Mouse (Mus musculus) embryonic facial prominence, embryonic 11.5 days (tissue): ENCODE data around the gene Rtkn2. TPM values are rescaled to one million over a fixed set of nuclear protein-coding genes. Genes with fewer than 3 reads are reported as not detected.

ENCODE experiments used
- ATAC-seq: fragments of 200-750 bp; cut with Nextera tagmentation; replicated peaks from 2 replicates; pipeline ENCODE4 v1.8.0; 2017; ENCODE audit warnings: low read depth; ENCODE audit not compliant: insufficient number of reproducible peaks, low FRiP score, low TSS enrichment
- DNase-seq: peaks from one replicate; pipeline ENCODE4 v3.0.0-alpha.2; 2015; ENCODE audit warnings: low spot score
- H3K27ac ChIP-seq: fragments of 300-500 bp; sonication (generic); replicated peaks from 2 replicates; pipeline ENCODE4 v1.5.1; 2014; ENCODE audit warnings: mild to moderate bottlenecking, low read depth, low read length, control low read depth
- H3K27me3 ChIP-seq: fragments of 300-500 bp; sonication (generic); 2 replicates; pipeline ENCODE4 v1.6.1; 2014; ENCODE audit warnings: mild to moderate bottlenecking, low read length, moderate library complexity, mixed read lengths; ENCODE audit not compliant: control insufficient read depth, insufficient read depth
- H3K36me3 ChIP-seq: fragments of 300-500 bp; sonication (generic); replicated peaks from 2 replicates; pipeline ENCODE4 v1.6.1; 2014; ENCODE audit warnings: low read depth, mild to moderate bottlenecking, low read length, moderate library complexity, mixed read lengths; ENCODE audit not compliant: control insufficient read depth, insufficient read depth
- H3K4me1 ChIP-seq: fragments of 300-500 bp; sonication (generic); 2 replicates; pipeline ENCODE4 v1.6.1; 2014; ENCODE audit warnings: low read length, mixed read lengths; ENCODE audit not compliant: control insufficient read depth, insufficient read depth
- H3K4me2 ChIP-seq: fragments of 300-500 bp; sonication (generic); 2 replicates; pipeline ENCODE4 v1.6.1; 2014; ENCODE audit warnings: low read depth, mild to moderate bottlenecking, control low read depth, low read length, moderate library complexity
- H3K4me3 ChIP-seq: fragments of 300-500 bp; sonication (generic); 2 replicates; pipeline ENCODE4 v1.5.1; 2014; ENCODE audit warnings: low read depth, low read length, control low read depth
- H3K9ac ChIP-seq: fragments of 300-500 bp; sonication (generic); replicated peaks from 2 replicates; pipeline ENCODE4 v1.6.1; 2014; ENCODE audit warnings: mild to moderate bottlenecking, control low read depth, low read length
- H3K9me3 ChIP-seq: fragments of 300-500 bp; sonication (generic); replicated peaks from 2 replicates; pipeline ENCODE4 v1.6.1; 2016; ENCODE audit warnings: mild to moderate bottlenecking, low read length, inconsistent platforms, mixed read lengths; ENCODE audit not compliant: control insufficient read depth
- WGBS: fragments of 180-500 bp; shearing (Covaris S2); extraction: QIAGEN DNeasy Blood & Tissue Kit; methylation state at CpG from one replicate; pipeline ENCODE4 v1.1.7; 2014; 5-methylcytosine and 5-hydroxymethylcytosine counted together
- polyA plus RNA-seq: library from polyadenylated mRNA; unstranded; fragments of >200 nt; fragmentation: Nextera tagmentation; extraction: Ambion mirVana; gene quantifications from 2 replicates; pipeline ENCODE4 v1.2.1, GENCODE M21; 2014

Gene Rtkn2
- polyA plus RNA-seq, 1 experiment from 2014 or later = 14.2 TPM

GRCm38 (mm10) chr10:68063806-68064545 lies 84.6 kb downstream of the Rtkn2 start:
- no peaks in the 10 kb centered on the region for H3K36me3 ChIP-seq
- ATAC-seq (no peak), DNase-seq (no peak)
- H3K9me3 ChIP-seq = no peaks in the 10 kb centered on the region
- H3K4me1 ChIP-seq = no peaks in the 10 kb centered on the region
- H3K4me3 ChIP-seq = no peak overlapping the region
- 59% methylated on average over 8 of the region's 8 CpGs for WGBS
- no peak overlapping the region for H3K27ac ChIP-seq
- H3K9ac ChIP-seq = no peak overlapping the region
- H3K27me3 ChIP-seq = no peaks in the 10 kb centered on the region
- no peak overlapping the region for H3K4me2 ChIP-seq

GRCm38 (mm10) chr10:68064571-68064970 lies 85.2 kb downstream of the Rtkn2 start:
- Histone ChIP-seq H3K9me3 (no peaks in the 10 kb centered on the region), H3K9ac (no peak overlapping the region), H3K4me3 (no peak overlapping the region), H3K36me3 (no peaks in the 10 kb centered on the region), H3K4me1 (no peaks in the 10 kb centered on the region), H3K27ac (no peak overlapping the region), H3K27me3 (no peaks in the 10 kb centered on the region), H3K4me2 (no peak overlapping the region)
- 86% methylated on average over 10 of the region's 10 CpGs for WGBS
- no peak for ATAC-seq
- DNase-seq = no peak

DNA sequence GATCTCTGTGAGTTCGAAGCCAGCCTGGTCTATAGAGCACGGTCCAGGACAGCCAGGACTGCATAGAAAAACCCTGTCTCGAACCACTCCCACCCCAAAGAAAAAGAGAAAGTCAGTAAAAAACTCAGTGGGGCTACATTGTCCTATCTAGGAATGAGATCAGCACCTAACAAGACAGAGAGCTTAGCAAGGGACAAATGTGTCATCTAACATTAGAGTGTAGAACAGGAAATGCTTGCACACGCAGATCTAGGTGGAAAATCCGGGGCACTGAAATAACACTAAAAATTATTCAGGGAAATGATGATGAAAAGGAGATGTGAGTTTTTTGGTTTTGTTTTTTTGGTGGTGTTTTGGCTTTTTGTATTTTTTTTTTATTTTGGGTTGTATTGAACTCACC lies 86.8 kb downstream of the Rtkn2 start:
- H3K27me3 ChIP-seq = no peaks in the 10 kb centered on the region
- no peak for DNase-seq
- H3K9ac ChIP-seq = no peak overlapping the region
- no peak for ATAC-seq
- H3K4me1 ChIP-seq = no peaks in the 10 kb centered on the region
- no peak overlapping the region for H3K4me3 ChIP-seq
- H3K4me2 ChIP-seq = no peak overlapping the region
- no peaks in the 10 kb centered on the region for H3K36me3 ChIP-seq
- H3K27ac ChIP-seq = no peak overlapping the region
- H3K9me3 ChIP-seq = no peaks in the 10 kb centered on the region
- 79% methylated on average over 5 of the region's 5 CpGs for WGBS

- Histone ChIP-seq H3K4me3 (no peak overlapping the region), H3K4me2 (no peak overlapping the region), H3K9me3 (no peaks in the 10 kb centered on the region), H3K36me3 (no peaks in the 10 kb centered on the region), H3K27ac (no peak overlapping the region), H3K9ac (no peak overlapping the region), H3K4me1 (no peaks in the 10 kb centered on the region), H3K27me3 (no peaks in the 10 kb centered on the region)
- ATAC-seq = no peak
- 85% methylated on average over 5 of the region's 5 CpGs for WGBS
- no peak for DNase-seq
These were observed 88.6 kb downstream of the Rtkn2 start for GRCm38 (mm10) chr10:68067961-68068360.

- H3K36me3 ChIP-seq = no peaks in the 10 kb centered on the region
- no peaks in the 10 kb centered on the region for H3K4me1 ChIP-seq
- no peak overlapping the region for H3K9ac ChIP-seq
- ATAC-seq = no peak
- 86% methylated on average over 8 of the region's 8 CpGs for WGBS
- H3K27ac ChIP-seq = no peak overlapping the region
- no peaks in the 10 kb centered on the region for H3K9me3 ChIP-seq
- no peaks in the 10 kb centered on the region for H3K27me3 ChIP-seq
- DNase-seq = no peak
- H3K4me3 ChIP-seq = no peak overlapping the region
- H3K4me2 ChIP-seq = no peak overlapping the region
These were observed 89.1 kb downstream of the Rtkn2 start for GRCm38 (mm10) chr10:68068426-68068825.

DNA sequence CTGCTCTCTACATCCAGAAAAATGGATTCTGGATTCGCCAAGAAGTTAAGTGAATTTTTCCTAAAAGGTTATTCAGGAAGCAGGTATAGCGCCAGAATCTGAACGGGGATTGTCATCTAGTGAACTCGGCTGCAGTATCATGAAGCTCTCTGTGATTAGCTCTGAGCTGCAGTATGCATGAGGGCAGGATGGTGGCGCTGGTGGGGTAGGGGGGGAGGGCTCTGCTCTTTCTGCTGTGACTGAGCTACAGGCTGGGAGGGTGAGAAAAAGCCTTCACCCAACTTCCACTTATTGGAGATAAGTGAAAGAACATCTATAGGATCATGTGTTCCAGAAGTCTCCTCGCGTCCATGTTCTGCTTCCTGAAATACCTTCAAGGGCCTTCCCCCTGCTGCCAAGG lies 91.7 kb downstream of the Rtkn2 start:
- no peak overlapping the region for H3K27ac ChIP-seq
- H3K4me1 ChIP-seq = no peaks in the 10 kb centered on the region
- ATAC-seq (no peak), DNase-seq (no peak)
- H3K4me2 ChIP-seq = no peak overlapping the region
- no peaks in the 10 kb centered on the region for H3K36me3 ChIP-seq
- no peaks in the 10 kb centered on the region for H3K9me3 ChIP-seq
- no peaks in the 10 kb centered on the region for H3K27me3 ChIP-seq
- H3K9ac ChIP-seq = no peak overlapping the region
- WGBS = 84% methylated on average over 7 of the region's 7 CpGs
- no peak overlapping the region for H3K4me3 ChIP-seq

DNA sequence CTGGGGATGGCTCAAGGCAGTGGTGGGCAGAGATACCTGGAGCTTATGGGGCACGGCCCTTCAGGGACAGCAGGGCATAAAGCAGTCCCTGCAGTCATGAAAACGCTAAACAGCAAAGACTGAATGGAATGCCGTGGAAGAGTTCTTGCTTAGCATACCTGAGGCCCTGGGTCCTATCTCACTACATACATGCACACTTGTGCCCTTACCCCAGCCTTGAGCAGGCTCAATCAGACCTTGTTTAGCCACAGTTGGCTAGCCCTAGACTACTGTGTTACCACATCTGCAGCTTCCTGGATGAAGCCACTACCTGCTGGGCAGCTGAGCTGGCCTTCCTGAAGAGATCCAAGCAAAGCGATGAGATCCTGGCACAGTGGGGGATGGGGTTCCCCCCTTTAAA lies 93.3 kb downstream of the Rtkn2 start:
- ATAC-seq (no peak), DNase-seq (no peak)
- H3K36me3 ChIP-seq = no peaks in the 10 kb centered on the region
- H3K4me3 ChIP-seq = no peak overlapping the region
- H3K9me3 ChIP-seq = no peaks in the 10 kb centered on the region
- no peak overlapping the region for H3K9ac ChIP-seq
- no peak overlapping the region for H3K4me2 ChIP-seq
- WGBS = 88% methylated on average over 4 of the region's 4 CpGs
- H3K4me1 ChIP-seq = no peaks in the 10 kb centered on the region
- no peaks in the 10 kb centered on the region for H3K27me3 ChIP-seq
- H3K27ac ChIP-seq = no peak overlapping the region

DNA sequence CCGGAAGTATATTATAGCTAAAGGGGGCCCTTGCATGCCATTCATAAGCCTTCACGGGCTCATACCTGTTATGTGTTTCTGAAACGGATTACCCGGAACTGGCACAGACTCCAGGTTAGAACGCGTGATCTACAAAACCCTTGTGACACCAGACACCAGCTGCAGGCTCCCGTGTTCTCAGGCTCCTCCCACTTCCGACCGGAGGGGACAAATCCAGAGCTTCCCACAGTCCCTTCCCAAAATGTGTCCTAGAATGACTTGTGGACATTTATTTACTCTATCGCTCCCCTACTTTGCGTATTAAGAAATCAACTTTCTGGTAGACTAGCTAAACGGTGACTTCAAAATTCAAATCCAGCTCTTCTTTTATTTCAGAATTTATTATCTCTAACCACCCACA lies 94.9 kb downstream of the Rtkn2 start:
- H3K4me2 ChIP-seq = no peak overlapping the region
- H3K4me1 ChIP-seq = no peaks in the 10 kb centered on the region
- ATAC-seq (no peak), DNase-seq (no peak)
- H3K27me3 ChIP-seq = no peaks in the 10 kb centered on the region
- H3K36me3 ChIP-seq = no peaks in the 10 kb centered on the region
- 89% methylated on average over 12 of the region's 12 CpGs for WGBS
- H3K4me3 ChIP-seq = no peak overlapping the region
- no peak overlapping the region for H3K27ac ChIP-seq
- no peak overlapping the region for H3K9ac ChIP-seq
- H3K9me3 ChIP-seq = no peaks in the 10 kb centered on the region
